Mouse (Mus musculus): ENCODE results near the gene Ispd. TPM values are rescaled to one million over a fixed set of nuclear protein-coding genes. Genes with fewer than 3 reads are reported as not detected.

Gene Ispd
- polyA plus RNA-seq, 1 experiment from 2014 or later = 5.2 TPM

DNA sequence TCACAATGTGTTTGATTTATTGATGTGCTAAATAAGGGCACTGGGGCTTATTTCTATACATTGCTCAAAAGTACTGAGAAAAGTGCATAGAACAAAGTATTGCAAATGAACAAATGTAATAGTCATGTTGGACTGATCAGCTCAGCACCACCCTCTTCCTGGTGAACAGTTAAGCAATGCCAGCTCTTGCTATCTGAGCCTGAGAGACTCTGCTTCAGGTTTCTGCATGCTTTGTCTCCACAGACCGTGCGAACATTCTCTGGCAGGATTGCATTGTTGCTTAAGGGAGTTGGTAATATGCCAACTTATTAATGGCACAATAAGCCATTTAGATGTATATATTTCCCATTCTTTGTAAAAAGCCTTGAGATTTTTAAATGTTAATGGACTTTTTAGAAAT, 182.9 kb downstream of the Ispd start:
- 60% methylated on average over 2 of the region's 2 CpGs for WGBS
- Histone ChIP-seq H3K27me3 (replicated peaks; ENCODE audit: control insufficient read depth, insufficient read depth, low read length) (no peaks in the 10 kb centered on the region), H3K9ac (ENCODE audit: low read depth, low read length) (no peak overlapping the region), H3K9me3 (ENCODE audit: control insufficient read depth) (no peaks in the 10 kb centered on the region), H3K4me3 (ENCODE audit: low read depth, low read length) (no peak overlapping the region), H3K4me1 (replicated peaks; ENCODE audit: control insufficient read depth, insufficient read depth, low read length) (no peaks in the 10 kb centered on the region), H3K27ac (ENCODE audit: low read depth, low read length) (no peak overlapping the region), H3K36me3 (ENCODE audit: control insufficient read depth, insufficient read depth) (no peaks in the 10 kb centered on the region), H3K4me2 (replicated peaks; ENCODE audit: low read depth) (no peak overlapping the region)
- ATAC-seq = no peak
- no peak for TF ChIP-seq CTCF (IDR thresholded peaks at IDR 0.05; ENCODE audit: low read depth)

DNA sequence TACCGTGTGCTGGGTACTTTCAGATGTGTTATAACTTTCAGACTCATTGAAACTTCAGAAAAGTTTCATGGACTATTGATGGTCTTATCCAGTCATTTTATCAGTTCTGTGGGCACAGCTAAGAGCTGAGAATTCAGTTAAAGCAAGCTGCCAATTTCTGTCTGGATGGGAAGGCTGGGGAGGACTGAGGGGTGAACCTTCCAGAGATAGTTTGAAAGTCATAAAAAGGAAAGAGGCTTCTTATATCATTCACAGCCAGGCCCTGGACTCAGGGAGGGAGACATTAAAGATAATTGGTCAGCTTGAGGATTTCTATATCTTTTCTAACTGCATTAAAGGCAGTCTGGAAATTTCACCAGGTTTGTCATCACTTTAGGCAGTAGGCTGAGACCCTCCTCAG, 185.7 kb downstream of the Ispd start:
- H3K27me3 ChIP-seq (replicated peaks; ENCODE audit: control insufficient read depth, insufficient read depth, low read length) = no peaks in the 10 kb centered on the region

GRCm38 (mm10) chr12:36570414-36571095, 189.3 kb downstream of the Ispd start:
- H3K4me1 ChIP-seq (replicated peaks; ENCODE audit: control insufficient read depth, insufficient read depth, low read length) = no peaks in the 10 kb centered on the region
- H3K9me3 ChIP-seq (ENCODE audit: control insufficient read depth) = no peaks in the 10 kb centered on the region
- H3K36me3 ChIP-seq (ENCODE audit: control insufficient read depth, insufficient read depth) = no peaks in the 10 kb centered on the region
- WGBS = 88% methylated on average over 4 of the region's 4 CpGs
- no peak overlapping the region for H3K4me2 ChIP-seq (replicated peaks; ENCODE audit: low read depth)
- H3K27ac ChIP-seq (ENCODE audit: low read depth, low read length) = no peak overlapping the region
- no peak overlapping the region for H3K9ac ChIP-seq (ENCODE audit: low read depth, low read length)
- H3K4me3 ChIP-seq (ENCODE audit: low read depth, low read length) = no peak overlapping the region
- ATAC-seq = no peak
- no peak for TF ChIP-seq CTCF (IDR thresholded peaks at IDR 0.05; ENCODE audit: low read depth)
- H3K27me3 ChIP-seq (replicated peaks; ENCODE audit: control insufficient read depth, insufficient read depth, low read length) = no peaks in the 10 kb centered on the region

More for the DNA sequence above, 185.7 kb downstream of the Ispd start:
- no peak for TF ChIP-seq CTCF (IDR thresholded peaks at IDR 0.05; ENCODE audit: low read depth)
- ATAC-seq = no peak
- Histone ChIP-seq H3K9ac (ENCODE audit: low read depth, low read length) (no peak overlapping the region), H3K27ac (ENCODE audit: low read depth, low read length) (no peak overlapping the region), H3K9me3 (ENCODE audit: control insufficient read depth) (no peaks in the 10 kb centered on the region), H3K4me2 (replicated peaks; ENCODE audit: low read depth) (no peak overlapping the region), H3K4me1 (replicated peaks; ENCODE audit: control insufficient read depth, insufficient read depth, low read length) (no peaks in the 10 kb centered on the region), H3K4me3 (ENCODE audit: low read depth, low read length) (no peak overlapping the region), H3K36me3 (ENCODE audit: control insufficient read depth, insufficient read depth) (no peaks in the 10 kb centered on the region)
- WGBS = 72% methylated on average over 1 of the region's 1 CpGs

DNA sequence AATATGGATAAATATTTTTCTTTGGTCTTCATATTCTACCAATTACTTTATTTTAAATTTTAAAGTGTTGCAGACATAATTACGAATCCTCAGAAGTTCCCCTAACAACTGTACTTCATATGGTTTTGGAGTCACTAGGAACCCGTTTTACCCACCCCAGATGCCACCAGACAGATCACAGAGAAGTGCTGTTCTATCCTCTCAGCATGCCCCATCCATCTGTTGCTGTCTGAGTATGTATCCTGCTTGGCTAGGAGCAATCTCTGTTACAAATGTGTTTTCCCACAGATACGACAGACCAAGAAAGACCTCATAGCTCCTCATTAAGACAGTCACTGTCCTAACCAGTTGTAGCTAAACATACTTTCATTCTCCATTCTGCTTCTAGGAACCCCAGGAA, 203.6 kb downstream of the Ispd start:
- TF ChIP-seq CTCF (IDR thresholded peaks at IDR 0.05; ENCODE audit: low read depth) = no peak
- WGBS = 65% methylated on average over 3 of the region's 3 CpGs
- Histone ChIP-seq H3K9ac (ENCODE audit: low read depth, low read length) (no peak overlapping the region), H3K27ac (ENCODE audit: low read depth, low read length) (no peak overlapping the region), H3K4me3 (ENCODE audit: low read depth, low read length) (no peak overlapping the region), H3K27me3 (replicated peaks; ENCODE audit: control insufficient read depth, insufficient read depth, low read length) (no peaks in the 10 kb centered on the region), H3K9me3 (ENCODE audit: control insufficient read depth) (no peaks in the 10 kb centered on the region), H3K36me3 (ENCODE audit: control insufficient read depth, insufficient read depth) (no peaks in the 10 kb centered on the region), H3K4me1 (replicated peaks; ENCODE audit: control insufficient read depth, insufficient read depth, low read length) (no peaks in the 10 kb centered on the region), H3K4me2 (replicated peaks; ENCODE audit: low read depth) (no peak overlapping the region)
- no peak for ATAC-seq

DNA sequence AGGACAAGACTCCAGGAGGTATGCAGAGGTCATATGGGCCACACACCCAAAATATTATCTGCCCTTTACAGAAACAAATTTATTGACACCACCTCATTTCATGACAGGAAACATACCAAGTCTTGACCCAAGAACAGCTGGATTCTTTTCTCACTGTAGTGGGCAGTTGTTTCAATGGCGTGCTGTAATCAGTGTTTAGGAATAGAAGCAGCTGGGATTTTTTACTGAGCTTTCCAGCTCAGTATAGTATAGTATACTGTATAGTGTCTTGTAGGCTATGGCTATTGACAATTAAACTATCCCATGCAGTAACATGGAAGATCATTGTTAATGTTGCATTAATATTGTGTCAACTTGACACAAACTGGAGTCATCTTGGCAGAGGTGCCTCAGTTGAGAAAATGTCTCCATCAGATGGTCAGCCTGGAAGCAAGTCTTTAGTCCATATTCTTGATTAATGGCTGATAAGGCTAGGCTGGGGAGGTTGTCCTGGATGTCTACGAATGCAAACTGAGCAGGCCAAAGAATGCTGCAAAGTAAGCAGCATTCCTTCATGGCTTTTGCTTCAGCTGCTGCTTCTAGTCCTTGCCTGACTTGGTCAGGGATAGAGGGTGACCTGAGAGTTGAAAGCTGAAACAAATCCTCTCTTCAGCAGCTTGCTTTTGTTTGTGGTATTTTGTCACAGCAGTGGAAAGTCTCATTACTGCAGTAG, 216.4 kb downstream of the Ispd start:
- no peak for ATAC-seq
- Histone ChIP-seq H3K36me3 (ENCODE audit: control insufficient read depth, insufficient read depth) (no peaks in the 10 kb centered on the region), H3K4me3 (ENCODE audit: low read depth, low read length) (no peak overlapping the region), H3K4me2 (replicated peaks; ENCODE audit: low read depth) (no peak overlapping the region), H3K27ac (ENCODE audit: low read depth, low read length) (no peak overlapping the region), H3K27me3 (replicated peaks; ENCODE audit: control insufficient read depth, insufficient read depth, low read length) (no peaks in the 10 kb centered on the region), H3K4me1 (replicated peaks; ENCODE audit: control insufficient read depth, insufficient read depth, low read length) (no peaks in the 10 kb centered on the region), H3K9me3 (ENCODE audit: control insufficient read depth) (no peaks in the 10 kb centered on the region), H3K9ac (ENCODE audit: low read depth, low read length) (no peak overlapping the region)
- no peak for TF ChIP-seq CTCF (IDR thresholded peaks at IDR 0.05; ENCODE audit: low read depth)
- 66% methylated on average over 2 of the region's 2 CpGs for WGBS

DNA sequence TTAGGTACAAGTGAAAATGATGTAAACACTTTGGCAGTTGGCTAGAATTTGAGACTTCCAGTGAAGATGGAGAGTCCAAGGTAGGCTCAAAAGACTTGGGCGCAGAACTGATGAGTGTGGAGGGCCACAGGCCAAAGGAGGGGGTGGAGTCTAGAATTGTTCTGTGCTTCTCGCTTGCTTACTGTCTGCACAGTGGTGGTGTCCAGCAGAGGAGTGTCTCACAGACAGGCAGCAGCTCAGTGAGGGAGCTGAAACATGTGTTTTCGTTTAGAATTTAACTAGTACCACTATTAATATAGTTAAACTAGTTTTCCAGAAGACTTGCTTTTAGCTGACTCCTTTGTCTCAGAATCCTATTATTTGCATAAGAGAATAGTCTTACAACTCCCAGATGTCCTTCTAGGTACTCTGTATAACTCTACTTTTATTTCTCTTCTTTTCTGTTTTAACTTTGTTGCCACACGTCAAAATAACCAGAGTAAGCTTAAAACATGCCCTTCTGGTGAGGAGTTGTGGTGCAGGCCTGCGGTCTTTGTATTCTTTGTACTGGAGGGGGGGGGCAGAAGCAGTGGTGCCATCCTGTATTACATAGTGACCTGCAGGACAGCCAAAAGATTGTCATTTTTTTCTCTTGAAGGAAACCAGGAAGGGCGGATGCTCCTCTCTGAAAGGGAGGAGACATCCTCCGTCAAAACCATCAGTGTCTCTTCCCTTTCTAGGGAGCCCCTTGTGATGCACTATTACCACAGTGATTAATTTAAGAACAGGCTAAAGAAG, 240.9 kb downstream of the Ispd start:
- Histone ChIP-seq H3K4me3 (ENCODE audit: low read depth, low read length) (no peak overlapping the region), H3K9me3 (ENCODE audit: control insufficient read depth) (no peaks in the 10 kb centered on the region), H3K9ac (ENCODE audit: low read depth, low read length) (no peak overlapping the region), H3K27ac (ENCODE audit: low read depth, low read length) (no peak overlapping the region), H3K4me2 (replicated peaks; ENCODE audit: low read depth) (no peak overlapping the region), H3K4me1 (replicated peaks; ENCODE audit: control insufficient read depth, insufficient read depth, low read length) (no peaks in the 10 kb centered on the region), H3K36me3 (ENCODE audit: control insufficient read depth, insufficient read depth) (no peaks in the 10 kb centered on the region), H3K27me3 (replicated peaks; ENCODE audit: control insufficient read depth, insufficient read depth, low read length) (no peaks in the 10 kb centered on the region)
- no peak for TF ChIP-seq CTCF (IDR thresholded peaks at IDR 0.05; ENCODE audit: low read depth)
- 76% methylated on average over 7 of the region's 7 CpGs for WGBS
- no peak for ATAC-seq
